Mouse (Mus musculus): ENCODE data around the gene Vmn2r25. TPM values are rescaled to one million over a fixed set of nuclear protein-coding genes. Genes with fewer than 3 reads are reported as not detected.
"Not testable (repeated sequence)": the region's sequence is repeated elsewhere in the genome, so short reads cannot be mapped to it uniquely, and the experiment has no call there.

The Vmn2r25 gene
- not detected in 2 replicates for polyA plus RNA-seq (2014; fragmentation: Nextera tagmentation; extraction: Ambion mirVana)

- H3K9ac ChIP-seq; DNase-seq (ENCODE audit: low spot score); ATAC-seq (ENCODE audit: low FRiP score); H3K4me3 ChIP-seq (replicated peaks; ENCODE audit: low read length); H3K4me1 ChIP-seq (replicated peaks; ENCODE audit: control insufficient read depth, insufficient read depth, low read length); H3K27ac ChIP-seq; H3K27me3 ChIP-seq (ENCODE audit: control insufficient read depth, insufficient read depth, low read length); H3K9me3 ChIP-seq (ENCODE audit: control insufficient read depth, low read length); H3K4me2 ChIP-seq (replicated peaks); H3K36me3 ChIP-seq (replicated peaks; ENCODE audit: control insufficient read depth, insufficient read depth): not testable (repeated sequence)
- WGBS: 77% methylated on average over 2 of the region's 2 CpGs
Observed at GRCm38 (mm10) chr6:123853363-123853762, at the start of gene Vmn2r25. TSS of gene Vmn2r25 (minus strand) at chr6:123853463.

DNA sequence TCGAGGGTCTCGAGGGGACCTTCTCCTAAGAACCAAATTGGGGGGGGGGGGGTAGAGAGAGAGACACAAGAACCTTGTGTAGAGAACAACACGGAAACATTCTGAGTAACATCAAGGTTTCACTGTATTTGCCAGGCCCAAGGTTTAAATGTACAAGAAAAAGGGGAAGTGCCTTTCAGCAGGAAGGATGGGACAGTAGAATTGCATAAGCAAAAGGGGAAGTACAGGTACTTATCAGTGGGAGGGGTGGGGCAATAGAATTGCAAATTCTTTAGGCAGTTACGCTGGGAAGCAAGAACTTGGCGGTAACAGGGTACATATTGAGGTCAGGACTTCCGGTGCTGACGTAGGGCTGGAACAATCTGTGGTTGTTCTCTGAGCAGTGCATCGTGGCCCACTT is 33.3 kb downstream of the Vmn2r25 start:
- Histone ChIP-seq H3K4me1 (replicated peaks; ENCODE audit: control insufficient read depth, insufficient read depth, low read length) (no peaks in the 10 kb centered on the region), H3K4me2 (replicated peaks) (no peak overlapping the region), H3K4me3 (replicated peaks; ENCODE audit: low read length) (no peak overlapping the region), H3K9ac (no peak overlapping the region), H3K27me3 (ENCODE audit: control insufficient read depth, insufficient read depth, low read length) (no peaks in the 10 kb centered on the region), H3K36me3 (replicated peaks; ENCODE audit: control insufficient read depth, insufficient read depth) (no peaks in the 10 kb centered on the region), H3K9me3 (ENCODE audit: control insufficient read depth, low read length) (no peaks in the 10 kb centered on the region), H3K27ac (no peak overlapping the region)
- DNase-seq (ENCODE audit: low spot score) (no peak), ATAC-seq (ENCODE audit: low FRiP score) (no peak)
- 83% methylated on average over 8 of the region's 8 CpGs for WGBS

DNA sequence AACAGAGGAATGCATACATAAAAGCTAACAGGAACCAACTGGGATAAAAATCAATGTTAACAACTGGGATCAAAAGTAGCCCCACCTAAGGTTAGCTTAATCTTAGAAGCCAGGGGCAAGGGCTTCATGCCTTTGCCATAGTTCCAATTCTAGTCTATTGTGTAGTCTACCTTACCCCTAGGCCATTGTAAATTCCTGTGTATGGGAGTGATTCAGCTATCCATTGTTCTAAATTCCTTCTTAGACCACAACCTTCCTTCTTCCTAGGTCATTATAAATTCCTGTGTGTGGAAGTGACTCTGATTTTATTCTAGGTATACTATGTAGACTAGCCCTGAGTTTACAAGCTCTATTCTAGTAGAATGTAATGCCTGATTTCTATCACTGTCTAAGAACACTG is 43.0 kb downstream of the Vmn2r25 start:
- H3K4me3 ChIP-seq (replicated peaks; ENCODE audit: low read length); H3K4me1 ChIP-seq (replicated peaks; ENCODE audit: control insufficient read depth, insufficient read depth, low read length); H3K27ac ChIP-seq; H3K9ac ChIP-seq; ATAC-seq (ENCODE audit: low FRiP score); DNase-seq (ENCODE audit: low spot score); H3K36me3 ChIP-seq (replicated peaks; ENCODE audit: control insufficient read depth, insufficient read depth); H3K4me2 ChIP-seq (replicated peaks); H3K9me3 ChIP-seq (ENCODE audit: control insufficient read depth, low read length); H3K27me3 ChIP-seq (ENCODE audit: control insufficient read depth, insufficient read depth, low read length): not testable (repeated sequence)

DNA sequence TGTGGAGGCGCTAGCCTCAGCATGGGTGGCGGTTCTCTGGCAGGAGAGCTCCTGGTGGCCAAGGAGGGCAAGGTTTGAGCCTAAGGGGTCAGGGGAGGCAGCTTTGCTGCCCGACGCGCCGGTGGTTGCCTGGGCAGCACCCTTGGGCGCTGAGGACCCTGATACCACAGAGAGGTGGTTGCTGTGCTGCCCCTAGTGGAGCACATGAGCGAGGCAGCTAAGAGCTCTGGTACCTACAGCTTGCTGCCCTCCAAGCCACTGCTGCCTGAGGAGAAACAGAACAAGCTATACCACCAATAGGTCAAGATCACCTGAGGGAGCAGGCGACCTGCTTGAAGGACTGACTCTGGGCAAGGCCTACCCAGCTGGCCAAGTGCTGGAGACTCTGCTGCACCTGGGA is 59.5 kb downstream of the Vmn2r25 start:
- H3K27ac ChIP-seq: no peak overlapping the region
- H3K4me3 ChIP-seq (replicated peaks; ENCODE audit: low read length): no peak overlapping the region
- 44% methylated on average over 9 of the region's 9 CpGs for WGBS
- DNase-seq (ENCODE audit: low spot score): no peak
- H3K27me3 ChIP-seq (ENCODE audit: control insufficient read depth, insufficient read depth, low read length): no peaks in the 10 kb centered on the region
- H3K36me3 ChIP-seq (replicated peaks; ENCODE audit: control insufficient read depth, insufficient read depth): no peaks in the 10 kb centered on the region
- H3K9ac ChIP-seq: no peak overlapping the region
- no peaks in the 10 kb centered on the region for H3K4me1 ChIP-seq (replicated peaks; ENCODE audit: control insufficient read depth, insufficient read depth, low read length)
- no peaks in the 10 kb centered on the region for H3K9me3 ChIP-seq (ENCODE audit: control insufficient read depth, low read length)
- H3K4me2 ChIP-seq (replicated peaks): no peak overlapping the region
- ATAC-seq (ENCODE audit: low FRiP score): no peak

- no peak overlapping the region for H3K4me2 ChIP-seq (replicated peaks)
- H3K4me3 ChIP-seq (replicated peaks; ENCODE audit: low read length): no peak overlapping the region
- no peaks in the 10 kb centered on the region for H3K27me3 ChIP-seq (ENCODE audit: control insufficient read depth, insufficient read depth, low read length)
- H3K4me1 ChIP-seq (replicated peaks; ENCODE audit: control insufficient read depth, insufficient read depth, low read length): no peaks in the 10 kb centered on the region
- no peak overlapping the region for H3K27ac ChIP-seq
- no peaks in the 10 kb centered on the region for H3K9me3 ChIP-seq (ENCODE audit: control insufficient read depth, low read length)
- DNase-seq (ENCODE audit: low spot score) (no peak), ATAC-seq (ENCODE audit: low FRiP score) (no peak)
- no peaks in the 10 kb centered on the region for H3K36me3 ChIP-seq (replicated peaks; ENCODE audit: control insufficient read depth, insufficient read depth)
- no peak overlapping the region for H3K9ac ChIP-seq
- 71% methylated on average over 2 of the region's 2 CpGs for WGBS
Observed at GRCm38 (mm10) chr6:123784857-123785256, 68.4 kb downstream of the Vmn2r25 start.

DNA sequence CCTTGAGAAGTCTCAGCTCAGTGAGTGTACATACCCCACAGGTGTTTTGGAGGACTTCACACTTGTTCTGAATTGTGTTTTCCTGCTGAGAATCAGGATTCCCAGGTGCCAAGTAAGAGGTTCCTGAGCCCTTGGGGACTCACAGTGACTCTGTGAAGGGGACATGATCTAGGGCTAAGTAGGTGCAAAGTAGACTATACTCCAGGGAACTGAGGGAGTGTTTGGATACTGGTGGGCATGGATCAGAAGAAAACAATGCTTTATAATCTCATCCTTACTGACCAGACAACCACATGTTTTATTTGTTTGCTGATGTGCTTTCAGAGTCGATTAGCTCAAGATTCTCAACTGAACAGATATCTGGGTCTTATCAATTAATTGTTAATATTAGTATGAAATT is 74.7 kb downstream of the Vmn2r25 start, which contains the start of gene Vmn2r24:
TSS of gene Vmn2r24 (plus strand) at position 301 of the 400 bp plus-strand sequence.
- no peaks in the 10 kb centered on the region for H3K27me3 ChIP-seq (ENCODE audit: control insufficient read depth, insufficient read depth, low read length)
- H3K4me2 ChIP-seq (replicated peaks): no peak within 1 kb of the TSS
- 71% methylated on average over 1 of the region's 1 CpGs for WGBS
- no peak within 1 kb of the TSS for H3K27ac ChIP-seq
- H3K9me3 ChIP-seq (ENCODE audit: control insufficient read depth, low read length): no peaks in the 10 kb centered on the region
- ATAC-seq (ENCODE audit: low FRiP score) (no peak), DNase-seq (ENCODE audit: low spot score) (no peak)
- no peak within 1 kb of the TSS for H3K9ac ChIP-seq
- no peak within 1 kb of the TSS for H3K4me3 ChIP-seq (replicated peaks; ENCODE audit: low read length)
- no peaks in the 10 kb centered on the region for H3K36me3 ChIP-seq (replicated peaks; ENCODE audit: control insufficient read depth, insufficient read depth)
- H3K4me1 ChIP-seq (replicated peaks; ENCODE audit: control insufficient read depth, insufficient read depth, low read length): no peaks in the 10 kb centered on the region

Other genes with a start within 250 kb of the Vmn2r25 start
- not detected in 2 replicates for gene Vmn2r22, start 202.7 kb downstream of the Vmn2r25 start, polyA plus RNA-seq (2014; fragmentation: Nextera tagmentation; extraction: Ambion mirVana)
- not detected in 2 replicates for gene Vmn2r23, start 150.8 kb downstream of the Vmn2r25 start, polyA plus RNA-seq (2014; fragmentation: Nextera tagmentation; extraction: Ambion mirVana)
- not detected in 2 replicates for gene Vmn2r24, start 74.6 kb downstream of the Vmn2r25 start, polyA plus RNA-seq (2014; fragmentation: Nextera tagmentation; extraction: Ambion mirVana)
- not detected in 2 replicates for gene Vmn2r26, start 171.1 kb upstream of the Vmn2r25 start, polyA plus RNA-seq (2014; fragmentation: Nextera tagmentation; extraction: Ambion mirVana)